In genomic region chr6:141268871-141269270, GRCm38 (mm10) we compare ENCODE assay signal across 35 mouse cellular contexts. TPM values are rescaled to one million over a fixed set of nuclear protein-coding genes. Genes with fewer than 3 reads are reported as not detected.
"Had no signal": no experiment of that assay in that cellular context is flagged by ENCODE, and none has a peak within 500 bp of the region (broad histone marks: within the 10 kb centered on the region; RNA-seq: fewer than 3 reads in every experiment).

No protein-coding gene starts in this region.

- H3K27me3 ChIP-seq: limb, embryonic 12.5 days; limb, embryonic 13.5 days; limb, embryonic 15.5 days; liver, embryonic 12.5 days; liver, embryonic 13.5 days; liver, embryonic 15.5 days; lung, embryonic 15.5 days; megakaryocyte, embryonic 14.5 days; midbrain, embryonic 12.5 days; midbrain, embryonic 13.5 days; midbrain, embryonic 15.5 days; neural tube, embryonic 12.5 days; neural tube, embryonic 13.5 days had no signal

- H3K9me3 ChIP-seq: limb, embryonic 10.5 days; limb, embryonic 12.5 days; limb, embryonic 13.5 days; limb, embryonic 15.5 days; liver, embryonic 12.5 days; liver, embryonic 13.5 days; liver, embryonic 15.5 days; lung, embryonic 15.5 days; megakaryocyte, embryonic 14.5 days; midbrain, embryonic 10.5 days; midbrain, embryonic 12.5 days; midbrain, embryonic 13.5 days; midbrain, embryonic 15.5 days; neural tube, embryonic 12.5 days; neural tube, embryonic 13.5 days had no signal

- DNase-seq: left cerebral cortex, postnatal 4 days; liver; liver, embryonic 13.5 days; liver, postnatal 0 days; lung, adult 18-20 months; lung, adult 2 months; lung, postnatal 10 days; lung, postnatal 14 days; lung, postnatal 36 days; lung, postnatal 4 days; midbrain, embryonic 14.5 days had no signal

- H3K9ac ChIP-seq: limb, embryonic 12.5 days; limb, embryonic 13.5 days; limb, embryonic 15.5 days; liver, embryonic 12.5 days; liver, embryonic 13.5 days; liver, embryonic 14.5 days; liver, embryonic 15.5 days; liver, postnatal 0 days; lung, embryonic 14.5 days; lung, embryonic 15.5 days; midbrain, embryonic 12.5 days; midbrain, embryonic 13.5 days; midbrain, embryonic 15.5 days; neural tube, embryonic 12.5 days; neural tube, embryonic 13.5 days had no signal

- H3K36me3 ChIP-seq: limb, embryonic 10.5 days; limb, embryonic 12.5 days; limb, embryonic 13.5 days; limb, embryonic 15.5 days; liver, embryonic 12.5 days; liver, embryonic 13.5 days; liver, embryonic 15.5 days; lung, embryonic 15.5 days; midbrain, embryonic 10.5 days; midbrain, embryonic 12.5 days; midbrain, embryonic 13.5 days; midbrain, embryonic 15.5 days; neural tube, embryonic 12.5 days; neural tube, embryonic 13.5 days had no signal

- H3K27ac ChIP-seq: limb, embryonic 10.5 days; limb, embryonic 12.5 days; limb, embryonic 13.5 days; limb, embryonic 15.5 days; liver, embryonic 12.5 days; liver, embryonic 13.5 days; liver, embryonic 14.5 days; liver, embryonic 15.5 days; lung, embryonic 15.5 days; macrophage; midbrain, embryonic 10.5 days; midbrain, embryonic 12.5 days; midbrain, embryonic 13.5 days; midbrain, embryonic 15.5 days; neural tube, embryonic 12.5 days; neural tube, embryonic 13.5 days had no signal

- H3K4me3 ChIP-seq: limb, embryonic 10.5 days; limb, embryonic 12.5 days; limb, embryonic 13.5 days; limb, embryonic 15.5 days; liver, embryonic 12.5 days; liver, embryonic 13.5 days; liver, embryonic 15.5 days; lung, embryonic 15.5 days; megakaryocyte, embryonic 14.5 days; midbrain, embryonic 10.5 days; midbrain, embryonic 12.5 days; midbrain, embryonic 13.5 days; midbrain, embryonic 15.5 days; myocyte; neural tube, embryonic 12.5 days; neural tube, embryonic 13.5 days had no signal

- H3K4me2 ChIP-seq: limb, embryonic 12.5 days; limb, embryonic 13.5 days; limb, embryonic 15.5 days; liver, embryonic 11.5 days; liver, embryonic 12.5 days; liver, embryonic 13.5 days; liver, embryonic 15.5 days; lung, embryonic 14.5 days; lung, embryonic 15.5 days; midbrain, embryonic 11.5 days; midbrain, embryonic 12.5 days; midbrain, embryonic 13.5 days; midbrain, embryonic 15.5 days; neural tube, embryonic 12.5 days; neural tube, embryonic 13.5 days had no signal

- H3K4me1 ChIP-seq: limb, embryonic 15.5 days; liver, embryonic 12.5 days; liver, embryonic 13.5 days; liver, embryonic 15.5 days; midbrain, embryonic 10.5 days; midbrain, embryonic 12.5 days; midbrain, embryonic 13.5 days; midbrain, embryonic 15.5 days; neural tube, embryonic 12.5 days; neural tube, embryonic 13.5 days had no signal

- ATAC-seq: liver, embryonic 12.5 days; liver, postnatal 0 days; midbrain, embryonic 13.5 days; midbrain, embryonic 15.5 days; midbrain, embryonic 16.5 days had no signal

RNA-seq across cellular contexts. Expression of gene Pde3a, which starts 19.8 kb away (rescaled TPM):
- total RNA-seq: megakaryocyte progenitor cell, adult 5-6 weeks; megakaryocyte, adult 5-6 weeks; megakaryocyte-erythroid progenitor cell, adult 5-6 weeks had no signal
- polyA plus RNA-seq: myocyte had no signal
